Mouse (Mus musculus) effector memory CD4-positive, alpha-beta T cell, adult 5 months (primary cell): ENCODE measurements around the gene Defa28. TPM values are rescaled to one million over a fixed set of nuclear protein-coding genes. Genes with fewer than 3 reads are reported as not detected.

Experiments
- polyA plus RNA-seq: library from polyadenylated mRNA; unstranded; fragments of 100-300 nt; shearing (Covaris generic); gene quantifications from one replicate; pipeline ENCODE4 v1.2.1, GENCODE M21; 2017

Defa28 gene
- not detected for polyA plus RNA-seq

GRCm38 (mm10) chr8:21582706-21583105 lies at the start of gene Defa28:
Defa28 (plus strand) TSS chr8:21583006.

GRCm38 (mm10) chr8:21565086-21565485 lies 17.7 kb upstream of the Defa28 start, which contains the start of gene Defa37:
Defa37 (plus strand) TSS chr8:21565386.

GRCm38 (mm10) chr8:21594408-21594807 lies 11.6 kb downstream of the Defa28 start, which contains the start of gene Gm7861:
Gm7861 (minus strand) TSS chr8:21594508.

GRCm38 (mm10) chr8:21617883-21618282 lies 35.1 kb downstream of the Defa28 start, which contains the start of gene Defa26:
Defa26 (plus strand) TSS chr8:21618183.

Other genes with a start within 250 kb of the Defa28 start
- gene Defa2, start 204.5 kb upstream of the Defa28 start, polyA plus RNA-seq, result not detected
- not detected for gene Defa33, start 191.2 kb upstream of the Defa28 start, polyA plus RNA-seq
- not detected for gene Defa36, start 155.6 kb upstream of the Defa28 start, polyA plus RNA-seq
- not detected for gene Gm7849, start 126.4 kb upstream of the Defa28 start, polyA plus RNA-seq
- gene Defa20, start 73.7 kb upstream of the Defa28 start, polyA plus RNA-seq, result not detected
- gene Defa32, start 54.0 kb upstream of the Defa28 start, polyA plus RNA-seq, result not detected
- not detected for gene Defa37, start 17.6 kb upstream of the Defa28 start, polyA plus RNA-seq
- gene Gm7861, start 11.5 kb downstream of the Defa28 start, polyA plus RNA-seq, result not detected
- gene Defa26, start 35.2 kb downstream of the Defa28 start, polyA plus RNA-seq, result not detected
- not detected for gene Defa17, start 72.8 kb downstream of the Defa28 start, polyA plus RNA-seq
- not detected for gene Defa34, start 82.8 kb downstream of the Defa28 start, polyA plus RNA-seq
- not detected for gene AY761184, start 120.6 kb downstream of the Defa28 start, polyA plus RNA-seq
- not detected for gene Defa24, start 151.5 kb downstream of the Defa28 start, polyA plus RNA-seq
- gene Defb50, start 240.5 kb downstream of the Defa28 start, polyA plus RNA-seq, result not detected